Mouse (Mus musculus): ENCODE measurements around the gene Brpf3.
"Not testable (repeated sequence)": the region's sequence is repeated elsewhere in the genome, so short reads cannot be mapped to it uniquely, and the experiment has no call there.

Gene Brpf3

GRCm38 (mm10) chr17:28800671-28801412 is at the start of gene Brpf3:
Brpf3 (plus strand) TSS chr17:28801090.
- in situ Hi-C loops (cut with MboI, MseI), result loop anchor here (5.0 kb wide), 1 partner anchor 89 kb away; no protein-coding TSS in a partner anchor

GRCm38 (mm10) chr17:28756447-28756846 is 44.4 kb upstream of the Brpf3 start:
- in situ Hi-C loops (cut with MboI, MseI), result no loop called here

GRCm38 (mm10) chr17:28757470-28757869 is 43.4 kb upstream of the Brpf3 start:
- in situ Hi-C loops (cut with MboI, MseI), result no loop called here

- in situ Hi-C loops (cut with MboI, MseI), result no loop called here
Measured at GRCm38 (mm10) chr17:28760736-28761312, 40.1 kb upstream of the Brpf3 start.

- in situ Hi-C loops (cut with MboI, MseI), result no loop called here
Measured at GRCm38 (mm10) chr17:28761871-28762270, 39.0 kb upstream of the Brpf3 start.

- in situ Hi-C loops (cut with MboI, MseI), result no loop called here
Measured at GRCm38 (mm10) chr17:28766203-28766602, 34.7 kb upstream of the Brpf3 start.

GRCm38 (mm10) chr17:28766781-28767515 is 33.9 kb upstream of the Brpf3 start:
- in situ Hi-C loops (cut with MboI, MseI), result no loop called here

- in situ Hi-C loops (cut with MboI, MseI), result no loop called here
Measured at GRCm38 (mm10) chr17:28769121-28769874, 31.6 kb upstream of the Brpf3 start, which contains the start of gene Mapk13. Mapk13 (plus strand) TSS chr17:28769297.

GRCm38 (mm10) chr17:28769875-28770421 is 30.9 kb upstream of the Brpf3 start:
- in situ Hi-C loops (cut with MboI, MseI), result no loop called here

GRCm38 (mm10) chr17:28771289-28771688 is 29.6 kb upstream of the Brpf3 start:
- in situ Hi-C loops (cut with MboI, MseI), result no loop called here

GRCm38 (mm10) chr17:28774303-28774702 is 26.6 kb upstream of the Brpf3 start:
- in situ Hi-C loops (cut with MboI, MseI), result not testable (repeated sequence)

GRCm38 (mm10) chr17:28775161-28775560 is 25.7 kb upstream of the Brpf3 start:
- in situ Hi-C loops (cut with MboI, MseI), result no loop called here

- in situ Hi-C loops (cut with MboI, MseI), result no loop called here
Measured at GRCm38 (mm10) chr17:28776817-28777216, 24.1 kb upstream of the Brpf3 start.

GRCm38 (mm10) chr17:28777231-28778005 is 23.5 kb upstream of the Brpf3 start:
- in situ Hi-C loops (cut with MboI, MseI), result no loop called here

GRCm38 (mm10) chr17:28779735-28780134 is 21.2 kb upstream of the Brpf3 start:
- in situ Hi-C loops (cut with MboI, MseI), result no loop called here

- in situ Hi-C loops (cut with MboI, MseI), result no loop called here
Measured at GRCm38 (mm10) chr17:28780836-28781235, 20.1 kb upstream of the Brpf3 start.

GRCm38 (mm10) chr17:28781290-28782045 is 19.4 kb upstream of the Brpf3 start:
- in situ Hi-C loops (cut with MboI, MseI), result no loop called here

GRCm38 (mm10) chr17:28785036-28785435 is 15.9 kb upstream of the Brpf3 start:
- in situ Hi-C loops (cut with MboI, MseI), result no loop called here

GRCm38 (mm10) chr17:28787507-28787906 is 13.4 kb upstream of the Brpf3 start:
- in situ Hi-C loops (cut with MboI, MseI), result no loop called here

- in situ Hi-C loops (cut with MboI, MseI), result no loop called here
Measured at GRCm38 (mm10) chr17:28797031-28797430, 3.9 kb upstream of the Brpf3 start.

Measured in regulatory T cell (primary cell).